Mouse (Mus musculus) cortical plate, adult 2 months (tissue): ENCODE results near the gene Plet1.
A peak's percentile ranks its signal among the peaks of the same experiment; 100 is the strongest.

ENCODE experiments used
- CTCF ChIP-seq: fragments of 200-500 bp; IDR thresholded peaks from 2 replicates; pipeline ENCODE4 v1.5.1; 2011; ENCODE audit warnings: mild to moderate bottlenecking, control low read depth, low read length; ENCODE audit not compliant: insufficient read depth; ENCODE audit errors: extremely low read depth
- POLR2A ChIP-seq: fragments of 200-500 bp; IDR thresholded peaks from 2 replicates; pipeline ENCODE4 v1.6.1; 2011; ENCODE audit warnings: mild to moderate bottlenecking, low read length, control low read depth; ENCODE audit not compliant: insufficient read depth; ENCODE audit errors: extremely low read depth

DNA sequence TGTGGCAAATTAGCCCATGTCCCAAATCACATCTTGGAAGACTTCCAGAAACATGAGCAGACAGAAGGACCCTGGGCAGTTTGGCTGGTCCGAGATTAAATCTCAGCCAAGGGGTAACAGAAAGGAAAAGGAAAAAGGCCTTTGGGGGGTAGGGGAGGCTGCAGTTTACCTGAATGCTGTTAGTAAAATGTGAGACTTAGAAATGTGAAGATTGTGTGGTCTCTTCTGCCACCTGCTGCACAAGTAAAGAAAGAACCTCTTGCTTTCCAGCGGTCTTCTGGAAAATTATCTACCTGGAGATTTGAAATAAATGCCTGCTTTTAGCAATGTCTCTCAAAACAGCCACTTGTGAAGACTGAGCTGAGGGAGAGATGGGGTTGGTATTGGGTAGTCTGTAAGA, 36.6 kb downstream of the Plet1 start:
- TF ChIP-seq CTCF (peak; percentile 40; the same call in 1 of the 2 replicates), POLR2A (no peak)
